Mouse (Mus musculus): ENCODE measurements around the gene Nat8f2. TPM values are rescaled to one million over a fixed set of nuclear protein-coding genes. Genes with fewer than 3 reads are reported as not detected.
"Not testable (repeated sequence)": the region's sequence is repeated elsewhere in the genome, so short reads cannot be mapped to it uniquely, and the experiment has no call there.

The Nat8f2 gene
- total RNA-seq, 1 experiment from 2014 or later = not detected

GRCm38 (mm10) chr6:85834504-85835100 lies 34.4 kb downstream of the Nat8f2 start:
- not testable (repeated sequence) for ATAC-seq (ENCODE audit: extremely low read depth, insufficient number of reproducible peaks, low FRiP score, poor library complexity, severe bottlenecking)

GRCm38 (mm10) chr6:85831796-85832321 lies 37.1 kb downstream of the Nat8f2 start, which contains the start of gene Nat8:
Gene Nat8, minus strand, starts transcription at chr6:85832082.
- no peak for ATAC-seq (ENCODE audit: extremely low read depth, insufficient number of reproducible peaks, low FRiP score, poor library complexity, severe bottlenecking)

DNA sequence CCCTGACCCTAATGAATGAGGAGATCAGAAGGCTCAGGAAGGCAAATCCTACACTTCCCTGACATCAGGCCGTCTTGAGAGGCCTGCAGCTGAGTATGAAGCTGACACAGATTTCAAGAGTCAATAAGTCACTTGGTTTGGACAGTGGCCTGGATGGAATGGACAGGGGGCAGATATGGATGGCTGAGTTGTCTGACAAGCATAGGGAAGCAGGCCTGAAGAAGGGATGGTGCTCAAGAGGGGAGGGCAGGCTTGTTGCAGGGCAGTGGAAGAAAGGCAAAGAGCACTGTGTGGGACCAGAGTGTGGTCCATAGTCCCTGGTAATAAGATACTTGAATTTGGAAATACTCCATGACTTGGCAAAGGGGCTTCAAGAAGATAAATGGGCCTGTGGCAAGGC lies 39.5 kb downstream of the Nat8f2 start:
- no peak for ATAC-seq (ENCODE audit: extremely low read depth, insufficient number of reproducible peaks, low FRiP score, poor library complexity, severe bottlenecking)

- no peak for ATAC-seq (ENCODE audit: extremely low read depth, insufficient number of reproducible peaks, low FRiP score, poor library complexity, severe bottlenecking)
Observed at GRCm38 (mm10) chr6:85825886-85826285, 43.1 kb downstream of the Nat8f2 start.

GRCm38 (mm10) chr6:85823382-85824090 lies 45.4 kb downstream of the Nat8f2 start:
- ATAC-seq (ENCODE audit: extremely low read depth, insufficient number of reproducible peaks, low FRiP score, poor library complexity, severe bottlenecking) = no peak

GRCm38 (mm10) chr6:85822286-85822685 lies 46.7 kb downstream of the Nat8f2 start:
- ATAC-seq (ENCODE audit: extremely low read depth, insufficient number of reproducible peaks, low FRiP score, poor library complexity, severe bottlenecking) = no peak

DNA sequence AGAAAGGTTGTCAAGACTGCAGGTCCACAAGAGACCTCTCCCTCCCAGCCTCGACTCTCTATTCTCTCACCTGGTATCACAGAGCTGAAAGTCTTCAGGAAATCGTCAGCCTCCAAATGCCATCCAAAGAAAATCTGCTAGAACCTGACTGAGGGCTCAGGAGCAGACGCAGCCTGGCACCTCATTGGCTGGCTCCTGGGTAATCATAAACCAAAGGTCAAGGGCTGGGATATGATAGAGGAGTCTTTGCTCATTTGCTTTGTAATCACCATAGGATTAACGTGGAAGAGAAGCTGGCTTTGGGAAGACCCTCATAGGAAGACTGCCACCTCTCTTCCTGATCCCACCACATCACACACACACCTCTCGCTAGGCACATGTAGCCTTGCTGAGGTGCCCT lies 48.1 kb downstream of the Nat8f2 start, which contains the start of the genes Nat8f6 and Nat8f5:
TSS of gene Nat8f6 (minus strand) at position 118 of the 400 bp plus-strand sequence.
TSS of gene Nat8f5 (minus strand) at position 136 of the 400 bp plus-strand sequence.
- ATAC-seq (ENCODE audit: extremely low read depth, insufficient number of reproducible peaks, low FRiP score, poor library complexity, severe bottlenecking) = no peak

GRCm38 (mm10) chr6:85818338-85818737 lies 50.6 kb downstream of the Nat8f2 start:
- ATAC-seq (ENCODE audit: extremely low read depth, insufficient number of reproducible peaks, low FRiP score, poor library complexity, severe bottlenecking) = no peak

Other genes with a start within 250 kb of the Nat8f2 start
- not detected in 2 replicates for gene Nat8f7, start 156.0 kb downstream of the Nat8f2 start, total RNA-seq (2017)
- gene Nat8f3, start 103.4 kb downstream of the Nat8f2 start, total RNA-seq (2017) = not detected in 2 replicates
- gene Nat8f6, start 48.2 kb downstream of the Nat8f2 start, total RNA-seq (2017) = not detected in 2 replicates
- not detected in 2 replicates for gene Nat8f5, start 48.2 kb downstream of the Nat8f2 start, total RNA-seq (2017)
- gene Nat8, start 37.1 kb downstream of the Nat8f2 start, total RNA-seq (2017) = not detected in 2 replicates
- 2.6 and 3.6 TPM in 2 replicates for gene Nat8f4, start 35.7 kb upstream of the Nat8f2 start, total RNA-seq (2017)
- 13.8 and 19.0 TPM in 2 replicates for gene Tprkb, start 42.7 kb upstream of the Nat8f2 start, total RNA-seq (2017)
- 3.7 and 11.6 TPM in 2 replicates for gene Nat8f1, start 46.5 kb upstream of the Nat8f2 start, total RNA-seq (2017)
- gene Dusp11, start 92.5 kb upstream of the Nat8f2 start, total RNA-seq (2017) = 102 and 134 TPM in 2 replicates
- not detected in 2 replicates for gene Figla, start 147.0 kb upstream of the Nat8f2 start, total RNA-seq (2017)
- 0.37 TPM in 1 of 2 replicates, not detected in the other for gene Add2, start 159.5 kb upstream of the Nat8f2 start, total RNA-seq (2017)